Mouse (Mus musculus): Measurements from ENCODE around the gene Chd1l.

Gene Chd1l

DNA sequence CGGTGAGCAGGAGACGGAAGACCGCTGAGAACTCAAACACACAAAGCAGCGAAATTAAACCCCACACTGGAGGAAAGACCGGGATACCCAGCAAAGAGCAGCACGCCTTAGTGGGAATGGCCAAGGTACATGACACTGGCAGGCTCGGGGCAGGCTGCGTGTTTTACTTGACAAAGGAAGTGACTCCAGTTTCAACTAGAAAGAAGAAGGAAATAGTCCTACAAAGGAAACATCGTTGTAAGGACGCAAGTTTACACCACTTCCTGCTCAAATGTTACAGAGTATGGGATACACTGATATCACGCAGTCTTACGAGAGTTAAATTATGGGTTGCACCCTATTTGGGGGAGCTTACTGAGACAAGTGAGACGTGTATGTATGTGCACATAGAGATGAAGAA, 15.9 kb downstream of the Chd1l start:
- no peak for TF ChIP-seq GATA4 (IDR thresholded peaks at IDR 0.05; ENCODE audit: insufficient replicate concordance, low read length)

DNA sequence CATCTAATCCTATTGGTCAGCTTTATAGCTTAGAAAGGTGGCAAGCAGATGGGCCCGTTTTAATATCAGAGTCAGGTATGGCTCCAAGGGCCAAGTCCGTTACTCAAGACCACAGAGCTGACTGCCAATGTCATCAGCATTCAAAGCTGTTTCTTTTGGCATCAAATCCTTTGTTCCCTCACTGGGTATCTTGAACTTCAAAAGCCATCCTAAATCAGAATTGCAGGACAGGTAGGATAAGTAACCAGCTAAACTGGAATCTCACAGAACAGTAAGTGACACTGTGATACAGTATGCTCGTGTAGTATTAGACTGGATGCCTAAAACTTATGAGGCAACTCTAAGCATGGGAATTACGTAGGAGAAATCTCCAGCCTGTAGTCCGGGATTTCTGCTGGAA, 16.9 kb downstream of the Chd1l start:
- TF ChIP-seq GATA4 (IDR thresholded peaks at IDR 0.05; ENCODE audit: insufficient replicate concordance, low read length) = no peak

DNA sequence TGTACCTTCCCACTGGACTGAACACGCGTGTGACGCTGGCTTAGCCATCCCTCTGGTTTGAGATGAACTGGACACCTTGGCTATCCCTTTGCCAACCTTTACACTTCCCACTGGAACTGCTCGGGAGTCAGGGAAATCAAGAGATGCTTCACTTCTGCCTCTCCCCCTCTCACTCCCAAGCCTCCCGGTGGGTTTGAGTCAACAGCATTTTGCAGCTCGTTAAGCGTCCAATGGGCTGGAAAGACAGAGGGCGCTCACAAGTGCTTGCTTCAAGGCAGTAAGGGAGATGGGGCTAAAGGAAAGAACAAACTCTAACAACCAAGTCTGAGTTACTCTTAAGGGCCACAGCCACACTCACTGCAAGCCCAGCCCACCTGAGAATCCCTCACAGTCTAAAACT, 19.3 kb downstream of the Chd1l start:
- TF ChIP-seq GATA4 (IDR thresholded peaks at IDR 0.05; ENCODE audit: insufficient replicate concordance, low read length) = no peak

DNA sequence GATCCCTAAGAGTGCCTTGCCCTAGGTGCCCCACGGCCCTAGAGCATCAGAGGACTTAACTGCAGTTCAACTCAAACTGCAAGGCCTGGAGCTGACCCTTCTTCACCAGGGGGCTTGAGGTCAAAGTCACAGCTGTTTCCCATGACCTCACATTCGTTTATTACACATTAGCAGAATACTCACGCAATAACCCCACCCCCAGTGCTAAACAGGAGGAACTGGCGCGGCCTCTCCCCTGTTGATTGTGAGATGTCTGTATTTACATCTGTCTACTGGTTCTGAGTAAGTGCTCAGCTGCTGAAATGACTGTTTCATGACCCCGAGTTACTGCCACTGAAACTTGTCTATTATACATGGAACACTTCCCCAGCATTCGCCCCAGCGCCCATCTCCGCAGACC, 22.3 kb downstream of the Chd1l start:
- no peak for TF ChIP-seq GATA4 (IDR thresholded peaks at IDR 0.05; ENCODE audit: insufficient replicate concordance, low read length)

DNA sequence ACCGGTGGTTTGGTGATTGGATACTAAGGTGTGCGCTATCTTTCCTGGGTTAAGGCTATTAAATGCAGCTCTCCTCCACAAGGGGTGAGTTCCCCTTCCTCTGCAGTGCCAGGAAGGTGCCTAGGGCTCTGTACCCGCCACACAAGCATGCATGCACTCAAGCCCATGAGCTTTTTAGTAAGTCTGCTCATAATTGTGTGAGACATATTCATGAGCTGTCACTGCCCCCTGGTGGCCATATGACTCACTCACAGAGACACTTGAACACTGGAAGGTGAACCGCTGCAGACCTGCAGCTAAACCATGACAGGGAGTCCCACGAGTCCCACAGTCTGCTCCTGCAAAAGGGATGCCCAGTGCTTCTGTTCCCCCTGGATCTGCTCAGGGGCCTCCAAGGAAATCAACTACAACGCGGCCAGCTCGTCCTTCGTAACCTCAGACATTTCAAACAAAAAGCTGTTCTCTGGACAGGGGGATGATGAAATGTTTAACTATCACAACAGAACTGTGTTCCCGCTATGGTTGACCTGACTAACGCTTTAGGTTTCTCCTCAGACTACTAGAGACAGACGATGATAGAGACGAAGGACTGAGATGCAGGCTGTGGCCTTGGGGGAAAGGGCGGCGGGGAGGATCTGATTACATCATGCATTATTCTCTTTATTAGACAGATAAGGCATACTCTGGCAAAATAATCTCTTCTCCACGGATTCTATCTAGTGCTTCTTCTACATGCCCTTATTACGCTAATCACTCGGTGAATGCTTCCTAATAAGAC, 24.4 kb downstream of the Chd1l start:
- TF ChIP-seq GATA4 (IDR thresholded peaks at IDR 0.05; ENCODE audit: insufficient replicate concordance, low read length) = no peak

DNA sequence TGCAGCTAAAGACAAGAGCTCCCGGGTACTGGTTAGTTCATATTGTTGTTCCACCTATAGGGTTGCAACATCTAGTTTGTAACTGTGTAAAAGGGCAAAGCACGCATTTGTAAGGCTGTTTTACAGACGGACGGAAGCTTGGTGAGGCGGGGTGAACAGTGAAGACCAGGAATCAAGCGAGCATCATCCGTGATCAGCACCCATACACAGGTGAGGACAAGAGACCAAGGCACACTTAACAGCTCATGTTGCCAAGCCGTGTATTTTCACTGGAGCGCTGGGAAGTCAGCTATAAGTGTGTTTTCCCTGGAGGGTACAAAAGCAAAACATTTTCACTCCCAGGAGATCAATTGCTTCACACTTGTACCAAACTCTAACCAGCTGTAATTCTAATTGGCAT, 36.2 kb downstream of the Chd1l start:
- TF ChIP-seq GATA4 (IDR thresholded peaks at IDR 0.05; ENCODE audit: insufficient replicate concordance, low read length) = no peak

DNA sequence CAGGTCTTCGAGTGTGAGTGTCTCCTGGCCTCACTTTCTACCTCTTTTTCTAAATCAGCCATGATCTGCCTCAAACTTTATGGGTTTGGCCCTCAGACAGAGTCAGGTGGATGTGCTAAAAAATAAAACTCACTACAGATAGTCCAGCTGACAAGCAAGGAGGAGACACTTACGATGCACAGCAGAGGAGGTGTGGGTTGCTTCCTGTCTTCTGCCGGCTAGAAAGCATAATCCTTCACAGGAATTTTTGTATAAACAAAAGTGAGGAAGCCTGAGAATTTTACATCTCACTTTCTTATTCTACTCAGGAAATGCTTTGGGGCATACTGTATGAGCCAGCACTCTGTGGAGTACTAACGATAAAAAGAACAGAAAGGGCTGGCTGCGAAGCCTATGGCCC, 45.4 kb downstream of the Chd1l start:
- no peak for TF ChIP-seq GATA4 (IDR thresholded peaks at IDR 0.05; ENCODE audit: insufficient replicate concordance, low read length)

DNA sequence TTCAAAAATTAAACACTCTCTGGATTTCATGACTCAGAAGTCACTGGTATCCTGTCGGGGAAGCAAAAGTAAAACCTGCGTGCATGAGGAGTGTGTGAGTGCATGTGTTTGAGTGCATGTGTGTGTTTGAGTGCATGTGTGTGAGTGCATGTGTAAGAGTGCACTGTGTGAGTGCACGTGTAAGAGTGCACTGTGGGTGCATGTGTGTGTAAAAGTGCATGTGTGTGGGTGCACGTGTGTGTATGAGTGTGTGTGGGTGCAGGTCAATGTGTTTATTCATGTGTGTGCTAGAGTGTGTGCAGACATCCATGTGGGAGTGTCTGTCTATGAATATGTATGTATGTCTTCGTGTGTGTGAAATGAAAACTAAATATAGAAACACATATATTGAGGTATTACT, 51.4 kb downstream of the Chd1l start:
- no peak for TF ChIP-seq GATA4 (IDR thresholded peaks at IDR 0.05; ENCODE audit: insufficient replicate concordance, low read length)

DNA sequence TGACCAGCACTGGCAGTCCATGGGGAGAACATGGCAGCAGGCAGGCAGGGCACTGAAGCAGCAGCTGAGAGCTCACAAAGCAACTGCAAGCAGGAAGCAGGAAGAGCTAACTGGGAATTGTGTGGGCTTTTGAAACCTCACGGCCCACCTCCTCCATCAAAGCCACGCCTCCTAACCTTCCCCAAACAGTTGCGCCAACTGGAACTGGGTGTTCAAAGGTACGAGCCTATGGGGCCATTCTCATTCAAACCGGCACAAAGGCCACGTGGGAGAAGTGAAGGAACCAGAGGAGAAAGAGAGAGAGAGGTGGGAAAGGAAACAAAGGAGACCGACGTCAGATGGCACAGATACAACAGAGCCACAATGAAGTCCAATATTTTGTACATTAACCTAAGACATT, 63.8 kb downstream of the Chd1l start:
- no peak for TF ChIP-seq GATA4 (IDR thresholded peaks at IDR 0.05; ENCODE audit: insufficient replicate concordance, low read length)

DNA sequence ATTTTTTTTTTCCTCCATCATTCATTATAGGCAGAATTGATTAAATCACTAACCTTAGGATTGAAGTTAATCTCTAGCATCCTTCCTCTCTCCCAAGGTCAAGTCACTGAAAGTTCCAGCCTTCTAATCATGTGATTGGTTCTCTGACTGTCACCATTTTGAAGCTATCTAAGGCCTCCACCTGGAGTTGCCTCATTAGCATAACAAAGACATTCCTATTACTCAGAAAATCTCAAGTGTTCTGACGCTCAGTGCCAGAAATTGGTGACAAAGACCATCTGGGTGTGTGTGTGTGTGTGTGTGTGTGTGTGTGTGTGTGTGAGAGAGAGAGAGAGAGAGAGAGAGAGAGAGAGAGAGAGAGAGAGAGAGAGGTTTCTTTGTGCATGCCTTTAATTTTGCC, 69.8 kb downstream of the Chd1l start:
- no peak for TF ChIP-seq GATA4 (IDR thresholded peaks at IDR 0.05; ENCODE audit: insufficient replicate concordance, low read length)

DNA sequence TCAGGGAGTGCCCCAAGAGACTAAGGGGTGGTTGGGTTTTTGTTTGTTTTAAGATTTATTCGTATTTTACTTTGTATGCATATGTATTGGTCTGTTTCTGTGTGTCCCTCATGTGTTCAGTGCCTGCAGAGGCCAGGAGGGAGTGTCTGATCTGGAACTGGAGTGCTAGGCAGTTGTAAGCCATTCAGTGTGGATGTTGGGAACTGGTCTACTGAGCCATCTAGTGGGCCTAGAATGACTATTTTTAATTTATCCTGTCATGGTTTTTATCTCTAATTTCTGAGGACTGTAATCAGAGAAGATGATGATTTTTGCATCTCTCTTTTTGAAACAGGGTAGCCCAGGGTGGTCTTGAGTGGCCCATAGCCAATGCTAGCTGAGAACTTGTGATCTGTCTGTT, 71.4 kb downstream of the Chd1l start:
- no peak for TF ChIP-seq GATA4 (IDR thresholded peaks at IDR 0.05; ENCODE audit: insufficient replicate concordance, low read length)

DNA sequence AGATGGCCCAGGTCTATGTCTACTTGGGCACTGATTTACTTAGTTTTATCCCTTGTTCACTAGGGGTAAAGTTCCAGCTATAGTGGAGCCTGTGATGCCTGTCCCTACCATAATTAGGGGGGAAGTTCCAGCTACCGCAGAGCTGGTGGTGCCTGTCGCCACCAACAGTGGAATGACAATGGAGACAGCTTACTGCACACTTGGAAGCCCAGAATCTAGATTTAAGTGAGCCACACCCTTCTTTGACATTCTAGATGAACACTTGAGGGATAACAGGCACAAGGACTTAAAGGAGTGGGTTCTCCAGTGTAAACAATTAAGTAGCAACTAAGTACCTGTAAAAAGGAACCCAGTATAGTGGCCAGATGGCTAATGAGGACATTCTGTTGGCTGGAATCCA, 73.0 kb downstream of the Chd1l start:
- no peak for TF ChIP-seq GATA4 (IDR thresholded peaks at IDR 0.05; ENCODE audit: insufficient replicate concordance, low read length)

DNA sequence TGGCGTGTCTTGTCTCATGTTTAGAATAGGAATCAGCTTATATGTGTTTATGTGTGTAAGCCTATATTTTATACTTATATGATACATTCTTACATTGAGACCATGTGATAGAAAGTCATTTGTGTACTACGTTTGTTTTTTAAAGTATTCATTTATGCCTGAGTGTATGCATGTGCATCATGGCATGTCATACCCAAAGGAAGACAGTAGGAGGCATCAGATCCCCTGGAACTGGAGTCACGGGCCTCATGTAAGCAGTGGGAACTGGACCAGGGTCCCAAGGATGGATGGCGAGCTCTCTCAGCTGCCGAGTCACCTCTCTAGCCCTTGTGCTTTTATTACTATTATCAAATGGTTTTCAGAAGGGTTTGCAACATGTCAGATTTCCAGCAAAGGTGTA, 74.3 kb downstream of the Chd1l start:
- TF ChIP-seq GATA4 (IDR thresholded peaks at IDR 0.05; ENCODE audit: insufficient replicate concordance, low read length) = no peak

DNA sequence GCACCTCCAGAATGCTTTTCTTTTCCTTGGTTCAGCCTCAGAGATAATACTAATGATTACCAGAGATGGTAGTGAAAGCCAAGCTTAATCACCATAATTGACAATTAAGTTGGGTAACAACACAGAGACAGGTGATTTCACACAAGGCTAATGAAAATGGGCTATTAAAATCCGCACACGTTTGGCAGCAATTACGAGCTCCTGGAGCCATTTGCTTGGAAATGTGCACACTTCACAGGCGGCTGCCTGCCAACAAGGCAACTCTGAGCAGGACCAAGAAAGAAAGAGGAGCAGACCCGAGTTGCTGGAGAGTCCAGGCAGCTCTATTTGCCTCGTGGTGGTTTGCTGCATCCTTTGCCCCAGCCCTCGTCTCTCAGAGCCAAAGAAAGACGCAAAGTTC, 84.5 kb downstream of the Chd1l start:
- no peak for TF ChIP-seq GATA4 (IDR thresholded peaks at IDR 0.05; ENCODE audit: insufficient replicate concordance, low read length)

DNA sequence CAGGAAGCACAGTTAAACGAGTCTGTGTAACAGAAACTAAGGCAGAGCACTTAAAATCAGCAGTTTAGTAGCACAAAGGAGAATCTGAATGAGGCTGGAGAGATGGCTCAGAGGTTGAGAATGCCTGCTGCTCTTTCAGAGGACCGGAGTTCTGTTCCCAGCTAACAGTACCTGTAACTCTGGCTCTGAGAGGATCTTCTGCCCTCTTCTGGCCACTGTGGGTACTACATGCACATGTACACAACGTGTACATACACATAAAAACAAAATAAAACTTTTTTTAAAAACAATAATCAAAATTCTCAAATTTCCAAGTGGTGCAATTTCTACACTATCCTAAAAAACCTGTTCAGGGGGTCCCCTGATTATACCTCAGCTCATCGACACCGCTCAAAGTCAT, 85.2 kb downstream of the Chd1l start:
- TF ChIP-seq GATA4 (IDR thresholded peaks at IDR 0.05; ENCODE audit: insufficient replicate concordance, low read length) = no peak

DNA sequence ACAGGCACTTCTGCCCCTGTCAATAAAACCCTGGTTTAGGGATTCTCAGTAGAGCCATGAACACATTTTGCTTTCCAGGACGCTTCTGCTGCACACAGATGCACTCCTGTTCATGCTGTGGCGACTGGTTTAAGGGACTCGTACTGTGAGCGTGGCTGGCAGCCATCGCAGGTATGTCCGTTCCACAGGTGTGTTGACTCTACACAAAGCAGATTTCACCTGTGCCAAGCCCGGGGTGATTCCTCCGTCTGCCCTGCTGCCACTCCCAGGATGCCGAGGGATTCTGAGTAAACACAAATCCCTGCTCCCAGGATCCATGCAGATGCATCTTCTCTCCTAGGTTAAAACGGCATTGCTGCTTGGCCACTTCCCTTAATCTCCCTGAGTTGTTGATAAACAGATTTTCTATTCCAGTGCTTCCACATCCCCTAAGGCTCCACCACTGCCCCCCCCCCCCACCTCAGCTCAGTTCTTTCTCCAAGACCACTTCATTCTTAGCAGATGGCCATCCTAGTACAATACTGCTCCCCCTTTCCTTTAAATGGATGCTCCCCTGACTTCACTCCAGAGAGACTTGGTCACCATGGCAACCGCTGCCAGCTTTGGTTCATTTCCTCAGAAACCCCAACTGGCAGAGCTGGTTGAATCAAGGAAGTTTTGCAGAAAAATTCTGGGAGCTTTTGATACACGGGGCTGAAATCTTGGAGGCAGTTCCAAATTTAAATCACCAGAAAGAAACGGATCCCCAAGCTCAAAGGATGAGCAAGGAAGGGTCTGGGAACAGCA, 87.9 kb downstream of the Chd1l start:
- TF ChIP-seq GATA4 (IDR thresholded peaks at IDR 0.05; ENCODE audit: insufficient replicate concordance, low read length) = no peak

DNA sequence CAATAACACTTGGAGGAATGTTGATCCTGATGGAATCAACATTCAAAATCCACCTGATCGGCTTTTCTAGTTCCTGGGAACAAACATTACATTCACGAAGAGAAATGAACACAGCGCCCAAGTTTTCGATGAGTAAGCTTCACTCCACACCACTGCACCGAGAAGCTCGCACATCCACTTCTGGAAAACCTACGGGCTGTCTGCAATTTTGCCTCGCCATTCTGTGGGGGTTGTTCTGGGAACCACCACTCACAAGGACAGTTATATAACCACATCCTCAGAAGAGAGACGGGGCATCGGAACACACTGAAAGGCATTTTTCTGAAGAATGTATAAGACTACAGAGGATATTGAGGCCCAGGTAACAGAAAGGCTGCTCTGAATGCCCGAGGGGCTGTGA, 90.1 kb downstream of the Chd1l start:
- no peak for TF ChIP-seq GATA4 (IDR thresholded peaks at IDR 0.05; ENCODE audit: insufficient replicate concordance, low read length)

All from liver, adult (tissue).